Mouse (Mus musculus) small intestine, adult 2 months (tissue): ENCODE measurements around the gene Polr1e.

Source experiments
- CTCF ChIP-seq: fragments of 200-500 bp; IDR thresholded peaks from 2 replicates; pipeline ENCODE4 v1.5.1; 2012; ENCODE audit warnings: low read depth, mild to moderate bottlenecking, control low read depth, inconsistent platforms, low read length, moderate library complexity, mixed read lengths; ENCODE audit not compliant: insufficient replicate concordance, insufficient read length; ENCODE audit errors: extremely low read depth
- POLR2A ChIP-seq: fragments of 200-500 bp; IDR thresholded peaks from 2 replicates; pipeline ENCODE4 v1.6.1; 2012; ENCODE audit warnings: low read depth, mild to moderate bottlenecking, control low read depth, inconsistent platforms, low read length, moderate library complexity

DNA sequence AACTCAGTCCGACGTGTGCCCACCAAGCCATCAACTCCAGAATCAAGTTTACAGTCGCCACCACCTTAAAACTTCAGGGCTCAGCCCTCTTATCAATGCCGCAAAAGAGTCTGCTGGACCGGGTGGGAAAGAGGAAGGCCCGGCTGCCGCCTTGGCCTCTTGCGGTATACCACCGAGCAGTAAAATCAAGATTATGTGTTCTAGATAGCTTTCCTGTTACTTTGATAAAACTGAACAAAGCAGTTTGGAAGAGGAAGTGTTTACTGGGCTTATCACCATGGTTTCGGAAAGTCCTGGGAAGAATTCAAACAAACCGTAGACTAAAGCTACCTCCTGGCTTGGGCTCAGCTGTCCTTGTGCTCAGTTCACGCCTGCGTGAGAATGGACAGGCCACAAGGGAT is 5.4 kb upstream of the Polr1e start:
- TF ChIP-seq POLR2A (no peak), CTCF (no peak)
